Mouse (Mus musculus): ENCODE measurements around the gene Kctd21. TPM values are rescaled to one million over a fixed set of nuclear protein-coding genes. Genes with fewer than 3 reads are reported as not detected.

The Kctd21 gene
- polyA plus RNA-seq, 1 experiment, result not detected

DNA sequence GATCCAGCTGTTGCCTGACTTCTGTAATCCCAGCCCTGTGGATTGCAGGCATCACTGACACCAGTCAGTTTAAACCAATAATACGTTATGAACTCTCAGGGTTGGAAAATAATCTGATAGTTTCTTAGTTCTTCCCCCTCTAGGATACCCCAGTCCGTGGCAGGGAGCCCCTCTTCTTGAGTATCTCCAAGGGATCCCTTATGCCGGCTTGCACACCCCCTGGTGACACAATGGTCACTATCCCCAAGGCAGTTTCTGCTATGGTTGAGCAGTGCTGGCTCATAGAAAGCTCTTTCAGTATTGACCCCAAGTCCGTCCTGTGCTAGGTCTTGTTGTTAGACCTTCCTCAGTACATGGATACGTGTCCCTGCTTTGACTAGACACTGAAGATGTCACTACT lies 16.7 kb downstream of the Kctd21 start:
- Histone ChIP-seq H3K4me3 (ENCODE audit: insufficient read depth, low read depth, low read length) (no peak overlapping the region), H3K27ac (ENCODE audit: insufficient read depth, low read depth, low read length) (no peak overlapping the region), H3K4me1 (ENCODE audit: control insufficient read depth, insufficient read depth, low read length) (peaks cover 9% of the 10 kb centered on the region)
- 94% methylated on average over 5 of the region's 5 CpGs for WGBS
- TF ChIP-seq CTCF (IDR thresholded peaks at IDR 0.05; ENCODE audit: insufficient read depth, low read depth, low read length) (no peak), POLR2A (IDR thresholded peaks at IDR 0.05; ENCODE audit: insufficient read depth, low read depth, low read length) (no peak)

DNA sequence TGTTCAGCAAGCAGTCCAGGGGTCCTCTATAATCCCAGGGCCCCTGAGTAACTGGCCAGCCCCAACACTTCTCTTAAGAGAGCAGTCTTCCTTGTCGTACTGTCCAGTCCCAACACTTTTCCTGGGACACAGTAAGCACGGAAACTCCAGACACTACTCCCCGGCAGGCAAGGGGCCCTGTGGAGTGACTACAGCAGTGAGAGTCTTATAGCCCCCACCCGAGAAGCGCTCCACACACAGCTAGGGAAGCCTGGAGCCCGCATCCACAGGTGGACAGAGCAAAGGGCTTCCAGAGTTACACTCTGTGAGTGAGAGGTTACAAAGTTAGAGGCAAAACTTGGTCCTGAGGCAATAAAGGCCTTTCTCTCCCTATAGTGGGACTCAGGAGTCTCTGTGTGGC lies 17.3 kb downstream of the Kctd21 start:
- Histone ChIP-seq H3K4me1 (ENCODE audit: control insufficient read depth, insufficient read depth, low read length) (peaks cover 9% of the 10 kb centered on the region), H3K4me3 (ENCODE audit: insufficient read depth, low read depth, low read length) (no peak overlapping the region), H3K27ac (ENCODE audit: insufficient read depth, low read depth, low read length) (no peak overlapping the region)
- TF ChIP-seq POLR2A (IDR thresholded peaks at IDR 0.05; ENCODE audit: insufficient read depth, low read depth, low read length) (no peak), CTCF (IDR thresholded peaks at IDR 0.05; ENCODE audit: insufficient read depth, low read depth, low read length) (no peak)
- WGBS, result 94% methylated on average over 6 of the region's 6 CpGs

DNA sequence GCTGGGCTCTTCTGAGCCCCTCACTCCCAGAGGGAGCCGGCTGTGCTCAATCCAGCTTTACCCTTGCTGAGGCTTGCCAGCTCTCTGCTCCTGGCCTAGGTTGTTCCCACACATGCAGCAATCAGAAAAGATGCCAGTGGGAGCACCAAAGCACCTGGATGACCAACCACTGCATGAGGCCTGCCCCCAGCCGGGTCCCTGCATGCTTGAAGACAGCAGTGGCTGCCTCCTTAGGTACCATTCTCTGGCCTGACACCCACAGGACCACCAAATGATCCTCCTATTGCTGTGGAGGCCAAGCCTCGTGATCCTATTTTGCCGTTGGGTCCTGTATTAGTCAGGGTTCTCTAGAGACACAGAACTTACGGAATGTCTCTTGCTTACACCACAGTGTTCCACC lies 18.8 kb downstream of the Kctd21 start:
- Histone ChIP-seq H3K4me1 (ENCODE audit: control insufficient read depth, insufficient read depth, low read length) (no peaks in the 10 kb centered on the region), H3K27ac (ENCODE audit: insufficient read depth, low read depth, low read length) (no peak overlapping the region), H3K4me3 (ENCODE audit: insufficient read depth, low read depth, low read length) (no peak overlapping the region)
- 81% methylated on average over 5 of the region's 5 CpGs for WGBS
- TF ChIP-seq POLR2A (IDR thresholded peaks at IDR 0.05; ENCODE audit: insufficient read depth, low read depth, low read length) (no peak), CTCF (IDR thresholded peaks at IDR 0.05; ENCODE audit: insufficient read depth, low read depth, low read length) (no peak)

DNA sequence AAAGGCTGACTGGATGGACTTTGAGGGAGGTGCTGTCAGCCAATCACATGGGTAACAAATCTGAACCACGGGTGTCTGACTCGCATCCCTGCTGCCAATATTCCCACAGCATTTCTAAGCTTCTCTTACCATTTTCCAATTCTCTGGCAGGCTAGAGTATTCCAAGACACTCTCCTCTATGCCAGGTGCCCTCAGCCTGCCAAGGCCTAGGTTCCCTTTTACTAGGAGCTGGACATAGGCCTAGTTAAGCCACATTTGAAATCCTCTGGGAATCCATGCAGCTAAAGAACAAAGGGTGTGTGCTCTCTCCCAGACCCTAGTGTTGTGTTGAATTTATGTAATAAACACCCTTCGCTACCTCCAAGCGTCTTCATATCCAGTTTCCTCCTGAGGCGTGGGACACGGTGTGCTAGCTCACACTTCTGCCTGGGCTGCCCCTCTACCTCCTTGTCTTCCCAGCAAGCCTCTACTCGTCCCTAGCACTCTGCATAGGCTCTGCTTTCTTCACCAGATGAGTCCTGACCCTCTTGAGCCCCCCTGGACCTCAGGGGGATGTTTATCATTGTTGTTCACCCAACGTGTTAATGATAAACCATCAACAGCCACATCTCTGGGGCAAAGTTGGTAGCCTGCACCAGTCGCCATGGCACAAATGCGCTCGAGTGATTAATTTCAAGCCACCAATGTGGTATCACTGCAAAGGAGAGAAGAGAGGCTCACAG lies 19.8 kb downstream of the Kctd21 start:
- no peak overlapping the region for H3K4me3 ChIP-seq (ENCODE audit: insufficient read depth, low read depth, low read length)
- no peak overlapping the region for H3K27ac ChIP-seq (ENCODE audit: insufficient read depth, low read depth, low read length)
- WGBS, result 69% methylated on average over 11 of the region's 11 CpGs
- no peaks in the 10 kb centered on the region for H3K4me1 ChIP-seq (ENCODE audit: control insufficient read depth, insufficient read depth, low read length)
- TF ChIP-seq CTCF (IDR thresholded peaks at IDR 0.05; ENCODE audit: insufficient read depth, low read depth, low read length), result no peak
- TF ChIP-seq POLR2A (IDR thresholded peaks at IDR 0.05; ENCODE audit: insufficient read depth, low read depth, low read length), result no peak

DNA sequence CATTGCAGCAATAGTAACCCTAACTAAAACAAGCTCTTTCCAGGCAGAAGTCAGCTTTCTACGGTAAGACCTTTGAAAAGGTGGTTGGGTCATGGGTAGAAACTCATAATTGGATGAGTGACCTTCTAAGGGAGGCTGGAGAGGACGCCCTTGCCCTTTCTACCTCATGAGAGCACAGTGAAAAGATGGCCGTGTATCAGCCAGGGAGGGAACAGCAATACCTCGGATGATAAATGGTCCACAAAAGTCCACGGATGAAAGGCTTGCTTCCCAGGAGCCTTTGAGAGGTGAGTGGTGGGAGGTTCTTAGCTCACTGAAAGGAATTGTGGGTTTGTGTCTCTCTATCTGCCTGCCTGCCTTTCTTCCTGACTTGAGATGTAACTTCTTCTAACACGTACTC lies 21.2 kb downstream of the Kctd21 start:
- no peak overlapping the region for H3K4me3 ChIP-seq (ENCODE audit: insufficient read depth, low read depth, low read length)
- WGBS, result 95% methylated on average over 6 of the region's 6 CpGs
- H3K4me1 ChIP-seq (ENCODE audit: control insufficient read depth, insufficient read depth, low read length), result no peaks in the 10 kb centered on the region
- TF ChIP-seq POLR2A (IDR thresholded peaks at IDR 0.05; ENCODE audit: insufficient read depth, low read depth, low read length) (no peak), CTCF (IDR thresholded peaks at IDR 0.05; ENCODE audit: insufficient read depth, low read depth, low read length) (no peak)
- no peak overlapping the region for H3K27ac ChIP-seq (ENCODE audit: insufficient read depth, low read depth, low read length)

DNA sequence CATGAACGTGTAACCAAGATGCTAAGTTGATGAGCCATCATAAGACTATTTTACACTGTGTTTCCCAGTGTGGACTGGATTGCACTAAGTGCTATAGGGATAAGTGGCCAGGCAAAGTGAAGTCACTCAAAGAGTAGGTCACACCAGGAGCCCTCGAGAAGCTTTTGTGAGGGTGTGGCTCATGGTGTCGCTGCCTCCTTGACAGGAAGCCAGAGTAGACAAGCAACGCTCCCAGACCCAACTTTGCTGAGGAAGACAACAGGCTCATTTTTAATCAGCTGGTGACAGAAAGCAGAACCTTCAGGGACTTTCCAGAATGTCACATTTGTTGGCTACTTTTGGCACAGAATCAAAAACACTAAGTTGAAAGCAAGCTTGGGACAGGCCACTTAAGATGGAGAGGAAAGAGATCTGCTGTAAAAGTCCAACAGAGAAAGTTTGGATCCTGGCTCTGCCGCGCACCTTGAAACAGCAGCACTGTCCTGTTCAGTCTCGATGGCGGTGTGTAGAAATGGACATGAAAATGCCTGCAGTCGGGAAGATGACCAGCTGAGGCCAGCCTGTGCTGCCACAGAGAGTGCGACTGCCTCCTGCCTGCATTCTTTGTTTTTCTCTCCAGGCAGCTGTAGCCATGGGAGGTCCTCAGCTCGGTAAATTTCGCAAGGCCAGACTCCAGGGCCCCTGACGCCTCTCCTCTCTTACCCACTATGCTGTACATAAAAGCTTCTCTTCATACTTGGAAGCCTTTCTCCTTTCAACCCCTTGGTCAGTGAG lies 23.1 kb downstream of the Kctd21 start:
- H3K27ac ChIP-seq (ENCODE audit: insufficient read depth, low read depth, low read length), result no peak overlapping the region
- no peaks in the 10 kb centered on the region for H3K4me1 ChIP-seq (ENCODE audit: control insufficient read depth, insufficient read depth, low read length)
- WGBS, result 59% methylated on average over 13 of the region's 13 CpGs
- TF ChIP-seq CTCF (IDR thresholded peaks at IDR 0.05; ENCODE audit: insufficient read depth, low read depth, low read length), result no peak
- no peak for TF ChIP-seq POLR2A (IDR thresholded peaks at IDR 0.05; ENCODE audit: insufficient read depth, low read depth, low read length)
- no peak overlapping the region for H3K4me3 ChIP-seq (ENCODE audit: insufficient read depth, low read depth, low read length)

DNA sequence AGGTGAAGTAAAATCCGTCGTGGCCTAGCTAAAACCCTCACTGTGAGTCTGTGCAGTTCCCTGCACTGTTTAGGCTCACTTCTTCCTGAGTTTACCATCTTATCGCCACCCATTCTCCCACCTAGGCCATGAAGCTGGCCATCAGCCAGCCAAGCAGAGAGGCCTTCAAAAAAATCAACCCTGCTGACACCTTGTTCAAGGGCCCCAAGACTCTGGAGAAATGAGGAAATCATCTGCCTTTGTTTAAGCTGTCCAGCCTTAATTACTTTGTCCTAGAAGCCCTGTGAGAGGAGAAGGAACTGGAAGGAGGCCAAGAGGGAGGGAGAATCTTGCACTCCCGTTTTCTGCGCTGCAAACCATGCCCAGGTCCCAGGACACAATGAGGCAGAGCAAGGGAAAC lies 24.1 kb downstream of the Kctd21 start:
- H3K27ac ChIP-seq (ENCODE audit: insufficient read depth, low read depth, low read length), result no peak overlapping the region
- H3K4me3 ChIP-seq (ENCODE audit: insufficient read depth, low read depth, low read length), result no peak overlapping the region
- WGBS, result 65% methylated on average over 5 of the region's 5 CpGs
- TF ChIP-seq POLR2A (IDR thresholded peaks at IDR 0.05; ENCODE audit: insufficient read depth, low read depth, low read length) (no peak), CTCF (IDR thresholded peaks at IDR 0.05; ENCODE audit: insufficient read depth, low read depth, low read length) (no peak)
- no peaks in the 10 kb centered on the region for H3K4me1 ChIP-seq (ENCODE audit: control insufficient read depth, insufficient read depth, low read length)

DNA sequence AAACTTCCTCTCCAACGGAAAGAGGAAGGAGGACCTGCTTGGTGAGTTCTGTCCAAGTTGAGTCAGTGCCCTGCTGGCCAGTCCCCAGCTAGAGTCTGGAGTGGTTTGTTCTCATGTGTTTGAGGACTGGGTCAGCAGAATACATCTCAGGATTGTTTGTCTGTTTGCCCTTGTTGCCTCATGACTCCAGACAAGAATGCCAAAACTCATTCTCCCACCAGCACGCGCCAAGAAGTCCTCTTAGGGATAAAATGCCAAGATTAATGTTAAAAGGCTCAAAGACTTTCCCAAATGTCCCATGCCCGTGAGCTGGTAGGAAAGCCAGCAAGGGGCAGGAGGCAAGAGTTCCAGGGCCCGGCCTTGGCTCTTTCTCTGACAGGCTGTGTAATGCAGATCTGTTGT lies 24.7 kb downstream of the Kctd21 start:
- 42% methylated on average over 5 of the region's 5 CpGs for whole genome bisulfite sequencing
- Histone ChIP-seq H3K4me3 (ENCODE audit: insufficient read depth, low read depth, low read length) (no peak overlapping the region), H3K4me1 (ENCODE audit: control insufficient read depth, insufficient read depth, low read length) (no peaks in the 10 kb centered on the region), H3K27ac (ENCODE audit: insufficient read depth, low read depth, low read length) (no peak overlapping the region)
- no peak for TF ChIP-seq POLR2A (IDR thresholded peaks at IDR 0.05; ENCODE audit: insufficient read depth, low read depth, low read length)
- no peak for TF ChIP-seq CTCF (IDR thresholded peaks at IDR 0.05; ENCODE audit: insufficient read depth, low read depth, low read length)

DNA sequence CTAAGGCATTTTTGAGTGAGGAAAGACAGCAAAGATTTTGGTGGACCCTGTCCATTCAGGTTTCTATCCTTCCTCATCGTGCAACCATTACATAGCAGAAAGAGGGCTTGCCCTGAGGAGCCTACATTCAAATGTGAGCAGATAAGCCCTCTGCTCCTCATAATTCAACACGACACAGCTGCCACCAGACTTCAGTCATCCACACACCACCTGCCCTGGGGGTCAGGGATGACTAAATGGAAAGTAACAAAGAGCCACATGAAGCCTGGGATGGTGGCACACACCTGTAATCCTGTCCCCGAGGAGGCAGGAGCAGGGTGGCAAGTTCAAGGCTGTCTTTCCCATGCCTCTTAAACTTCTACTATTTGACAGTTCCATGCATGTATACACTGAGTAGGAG lies 25.7 kb downstream of the Kctd21 start:
- WGBS, result 83% methylated on average over 3 of the region's 3 CpGs
- Histone ChIP-seq H3K4me3 (ENCODE audit: insufficient read depth, low read depth, low read length) (no peak overlapping the region), H3K27ac (ENCODE audit: insufficient read depth, low read depth, low read length) (no peak overlapping the region), H3K4me1 (ENCODE audit: control insufficient read depth, insufficient read depth, low read length) (no peaks in the 10 kb centered on the region)
- TF ChIP-seq POLR2A (IDR thresholded peaks at IDR 0.05; ENCODE audit: insufficient read depth, low read depth, low read length) (no peak), CTCF (IDR thresholded peaks at IDR 0.05; ENCODE audit: insufficient read depth, low read depth, low read length) (no peak)
